Mouse (Mus musculus) forebrain, embryonic 16.5 days (tissue): ENCODE measurements around the gene Clic4. TPM values are rescaled to one million over a fixed set of nuclear protein-coding genes. Genes with fewer than 3 reads are reported as not detected.

Source experiments
- polyA plus RNA-seq: library from polyadenylated mRNA; unstranded; fragments of >200 nt; fragmentation: Nextera tagmentation; extraction: Ambion mirVana; gene quantifications from 2 replicates; pipeline ENCODE4 v1.2.1, GENCODE M21; 2015

The Clic4 gene
- polyA plus RNA-seq, 1 experiment from 2014 or later, result 97.8 TPM

Other genes with a start within 250 kb of the Clic4 start
- not detected in 2 replicates for gene Runx3, start 152.2 kb downstream of the Clic4 start, polyA plus RNA-seq
- gene Srrm1, start 80.5 kb upstream of the Clic4 start, polyA plus RNA-seq, result 179 and 198 TPM in 2 replicates
- gene Ncmap, start 125.4 kb upstream of the Clic4 start, polyA plus RNA-seq, result 0.71 and 0.83 TPM in 2 replicates
- 30.9 and 36.6 TPM in 2 replicates for gene Rcan3, start 161.0 kb upstream of the Clic4 start, polyA plus RNA-seq
- 0.14 TPM in 1 of 2 replicates, not detected in the other for gene Stpg1, start 222.0 kb upstream of the Clic4 start, polyA plus RNA-seq
- 5.9 and 6.1 TPM in 2 replicates for gene Nipal3, start 222.2 kb upstream of the Clic4 start, polyA plus RNA-seq